Mouse (Mus musculus) Muller cell, postnatal 12 days (primary cell): ENCODE measurements around the gene Tiam1.

Experiments
- DNase-seq: peaks from one replicate; pipeline ENCODE4 v3.0.0-alpha.2; 2015; ENCODE audit errors: inconsistent ontology term

The Tiam1 gene

DNA sequence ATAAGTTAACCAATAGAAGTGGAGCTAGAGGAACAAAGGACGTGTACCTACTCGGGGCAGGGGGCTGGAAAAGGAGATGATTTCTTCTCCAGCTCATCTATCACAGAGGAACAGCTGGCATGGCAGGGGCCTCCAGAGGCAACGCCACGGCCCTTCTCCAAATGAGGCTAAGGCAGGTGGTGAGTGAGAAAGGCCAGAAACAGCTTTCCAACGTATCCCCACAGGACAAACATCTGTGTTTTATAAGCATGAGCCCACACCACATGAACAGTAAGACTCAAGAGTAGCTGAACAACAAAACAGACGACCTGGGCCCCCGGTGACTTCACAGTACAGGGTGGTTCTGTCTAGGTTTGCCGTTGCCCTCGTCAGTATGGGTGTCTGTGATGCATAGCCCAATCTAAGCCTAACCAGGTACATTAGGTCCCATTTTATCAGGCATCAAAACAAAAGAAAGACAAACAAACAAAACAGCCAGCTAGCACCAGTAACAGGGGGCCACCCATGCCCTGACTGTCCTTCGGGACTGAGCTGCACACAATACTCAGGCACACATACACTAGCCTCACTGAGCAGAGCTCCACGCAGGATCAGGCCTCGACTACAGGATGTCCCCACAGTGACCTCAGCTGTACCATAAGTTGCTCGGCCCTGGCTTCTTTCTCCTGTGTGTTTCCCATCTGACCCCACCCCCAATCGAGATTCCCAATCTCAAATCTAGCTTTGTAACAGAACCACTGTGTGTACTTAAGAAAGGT is 260.9 kb downstream of the Tiam1 start:
- no peak for DNase-seq

DNA sequence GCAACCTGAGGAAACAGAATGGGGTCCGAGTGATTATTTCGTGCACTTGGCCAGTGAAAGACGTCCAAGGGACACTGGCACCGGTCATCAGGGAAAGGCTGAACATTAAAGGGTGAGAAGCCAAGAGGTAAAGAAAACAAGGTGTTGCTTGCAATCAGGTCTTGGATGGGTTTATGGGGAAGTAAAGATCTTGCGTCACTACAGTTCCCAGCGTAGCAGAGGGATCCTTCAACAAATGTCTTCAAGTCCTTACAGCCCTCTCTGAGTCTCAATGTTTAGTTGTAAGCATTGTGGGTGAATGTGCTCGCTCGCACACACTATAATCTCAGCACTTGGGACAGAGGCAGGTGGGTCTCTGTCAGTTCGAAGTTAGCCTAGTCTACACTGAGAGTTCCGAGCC is 266.4 kb downstream of the Tiam1 start:
- DNase-seq = no peak

DNA sequence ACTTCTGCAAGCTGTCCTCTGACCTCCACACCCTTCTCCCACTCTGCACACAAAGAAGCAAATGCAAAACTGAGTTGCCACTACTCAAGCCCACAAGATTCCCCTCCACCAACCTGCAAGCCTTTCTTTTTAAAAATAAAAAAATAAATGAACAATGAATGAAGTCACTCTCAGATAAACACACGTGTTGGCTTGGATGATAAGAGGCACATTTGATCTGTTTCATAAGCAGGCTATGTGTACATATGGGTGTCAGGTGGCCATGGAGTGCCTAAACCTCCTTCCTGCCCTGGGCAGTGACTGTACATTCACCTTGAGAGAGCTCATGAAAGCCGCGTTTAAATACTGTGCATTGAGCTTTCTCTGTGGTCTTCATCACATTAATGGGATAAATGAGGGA is 267.5 kb downstream of the Tiam1 start:
- DNase-seq = no peak

GRCm38 (mm10) chr16:89874012-89874704 is 269.4 kb downstream of the Tiam1 start:
- peak; percentile 35 for DNase-seq

DNA sequence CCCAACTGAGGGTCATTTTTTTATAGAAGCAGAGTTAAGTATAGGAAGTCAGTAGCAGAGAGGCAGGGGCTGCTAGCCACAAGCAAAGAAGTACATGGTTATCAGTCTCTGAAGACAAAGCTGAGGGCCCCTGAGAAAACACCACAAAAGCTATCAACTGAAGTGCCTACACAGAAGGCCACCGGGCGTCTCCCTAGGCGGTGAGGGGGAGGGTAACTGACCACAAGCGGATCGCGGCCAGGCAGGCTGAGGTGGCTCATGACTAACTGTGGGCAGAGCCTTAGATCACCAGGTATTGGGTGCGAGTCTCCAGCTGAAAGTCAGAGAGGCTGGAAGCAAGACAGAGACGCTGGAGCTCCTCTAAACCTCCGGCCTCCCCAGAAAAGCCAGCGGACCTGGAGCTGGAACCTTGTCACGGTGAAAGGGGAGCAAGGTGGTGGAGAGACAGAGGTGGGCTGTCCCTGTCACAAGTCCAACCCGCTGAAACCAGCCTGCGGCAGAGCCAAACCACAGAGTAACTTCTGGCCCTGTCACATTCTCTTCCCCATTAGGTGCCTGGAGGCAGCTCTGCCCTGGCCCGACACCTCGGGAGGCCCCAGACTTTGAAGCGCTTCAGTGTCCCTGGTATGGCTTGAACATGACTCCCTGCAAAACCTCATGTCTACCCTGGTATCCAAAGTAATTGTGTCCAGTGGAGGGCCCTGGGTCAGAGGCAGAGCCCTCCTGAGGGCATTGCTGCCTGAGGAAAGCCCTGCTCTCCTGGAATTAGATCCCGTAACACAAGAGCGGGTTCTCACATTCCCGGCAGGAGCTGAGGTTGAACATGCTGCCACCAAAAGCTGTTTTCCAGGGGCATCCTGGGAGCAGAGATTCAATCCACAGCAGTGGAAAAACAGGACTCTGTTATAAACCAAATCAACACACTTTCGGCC is 271.3 kb downstream of the Tiam1 start:
- no peak for DNase-seq

DNA sequence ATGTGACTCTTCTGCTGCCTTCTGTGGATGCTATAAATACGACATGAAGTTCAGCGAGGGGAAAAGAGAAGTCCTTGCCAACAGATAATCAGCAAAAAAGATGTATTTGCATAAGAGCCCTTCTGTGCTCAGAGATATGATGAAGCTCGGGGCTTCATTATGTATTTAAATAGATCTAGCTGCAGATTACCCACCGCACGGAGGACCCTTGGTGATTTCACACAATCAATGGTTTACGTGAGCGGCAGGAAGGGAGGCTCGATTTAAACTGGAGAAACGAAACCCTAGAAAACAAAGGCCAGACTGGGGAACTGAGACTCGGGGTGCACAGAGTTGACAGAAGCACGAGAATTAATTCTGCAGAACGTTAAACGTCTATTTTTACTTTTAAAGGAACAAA is 272.2 kb downstream of the Tiam1 start:
- DNase-seq = no peak

DNA sequence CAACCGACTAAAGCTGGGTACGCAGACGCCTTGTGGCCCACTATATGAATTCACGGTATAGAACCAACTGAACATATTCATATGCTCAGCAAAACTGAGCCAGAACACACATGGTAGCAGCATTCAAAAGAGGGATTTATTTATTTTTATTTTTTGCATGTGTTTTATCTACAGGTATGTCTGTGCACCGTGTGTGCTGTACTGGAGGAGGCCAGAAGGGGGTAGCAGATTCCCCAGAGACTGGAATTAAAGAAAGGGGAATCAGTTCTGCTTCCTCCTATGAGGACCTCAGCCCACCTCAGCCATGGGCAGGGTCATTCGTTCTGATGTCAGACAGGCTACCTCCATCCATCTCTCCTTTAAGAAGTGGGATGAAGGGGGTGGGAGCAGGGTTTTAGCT is 273.5 kb downstream of the Tiam1 start:
- DNase-seq = no peak

DNA sequence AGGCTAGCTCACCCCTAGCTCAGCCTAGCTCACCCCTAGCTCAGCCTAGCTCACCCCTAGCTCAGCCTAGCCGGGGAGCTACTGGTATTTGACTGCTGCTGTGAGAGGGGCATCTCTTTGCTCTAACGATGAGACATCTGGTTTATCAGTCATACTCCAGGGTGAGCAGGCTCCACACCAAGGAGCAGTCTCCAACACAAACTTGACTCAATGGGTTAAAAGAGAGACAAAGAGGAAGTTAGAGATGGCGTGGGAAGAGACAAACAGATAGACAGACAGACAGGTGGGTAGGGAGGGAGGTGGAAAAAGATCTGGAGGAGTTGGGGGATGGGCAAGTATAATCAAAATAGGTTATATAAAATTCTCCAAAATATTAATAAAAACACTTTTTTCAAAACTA is 275.1 kb downstream of the Tiam1 start:
- DNase-seq = no peak

DNA sequence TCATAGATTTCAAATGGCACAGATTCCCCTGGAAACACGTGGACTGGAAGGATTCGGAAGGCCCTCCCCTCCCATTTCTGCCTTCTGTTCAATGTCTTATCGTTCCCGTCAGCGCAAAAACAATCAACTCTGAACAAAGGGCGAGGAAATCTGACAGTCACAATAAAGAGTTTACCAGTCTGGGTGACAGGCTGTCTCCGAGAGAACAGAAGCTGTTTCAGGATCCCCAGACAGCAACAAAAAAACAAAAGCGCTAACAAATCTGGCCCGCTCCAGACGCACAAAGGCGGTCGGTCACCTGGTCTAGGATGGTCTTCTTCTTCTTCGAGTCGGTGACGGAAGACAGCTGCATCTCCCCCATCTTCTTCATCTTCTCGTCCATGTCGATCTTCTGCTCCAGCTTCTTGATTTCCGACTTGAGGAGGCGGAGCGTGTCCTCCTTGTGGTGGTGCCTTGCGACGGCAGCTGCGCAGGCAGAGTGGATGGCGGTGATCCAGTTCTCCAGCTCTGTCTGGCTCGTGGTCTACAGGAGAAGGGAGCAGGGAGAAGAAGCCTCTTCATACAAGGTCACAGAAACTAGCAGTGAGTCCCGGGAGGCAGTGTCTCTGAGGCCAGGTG is 276.2 kb downstream of the Tiam1 start:
- no peak for DNase-seq

DNA sequence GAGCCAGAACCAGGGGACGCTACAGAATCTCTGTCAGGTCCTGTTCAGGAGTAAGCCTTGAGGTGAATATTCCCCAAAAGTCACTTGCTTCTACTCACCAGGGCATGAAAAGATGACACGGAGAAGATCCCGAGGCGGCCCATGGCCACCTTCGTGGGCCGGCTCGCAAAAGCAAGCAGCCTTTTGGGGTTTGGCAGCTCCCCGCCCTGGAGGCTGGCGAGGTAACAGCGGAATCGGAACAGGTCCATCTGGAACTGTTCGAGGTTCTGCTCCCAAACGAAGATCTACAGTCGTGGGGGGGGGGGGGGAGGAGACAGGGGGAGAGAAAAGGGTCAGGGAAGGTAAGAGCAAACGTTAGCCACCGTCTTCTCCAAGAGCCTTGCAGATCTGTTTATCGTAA is 278.4 kb downstream of the Tiam1 start:
- DNase-seq = no peak

DNA sequence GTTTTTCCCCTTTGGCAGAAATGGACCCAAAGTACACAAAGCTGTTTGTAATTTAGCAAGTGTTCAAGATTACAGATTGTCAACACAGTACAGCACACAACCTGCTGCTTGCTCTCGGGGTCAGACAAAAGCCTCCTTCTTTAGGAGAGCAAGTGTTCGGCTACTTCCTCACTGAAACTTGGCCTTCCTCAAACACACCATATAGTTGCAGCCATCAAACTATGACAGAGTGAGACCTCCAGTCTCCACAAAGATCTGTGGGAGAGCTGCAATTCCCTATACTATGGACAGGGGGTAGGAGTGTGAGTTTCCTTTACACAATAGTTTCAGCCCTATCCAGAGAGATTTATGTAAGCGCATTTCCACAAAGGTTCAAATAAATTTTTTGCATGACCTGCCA is 278.9 kb downstream of the Tiam1 start:
- DNase-seq = no peak

DNA sequence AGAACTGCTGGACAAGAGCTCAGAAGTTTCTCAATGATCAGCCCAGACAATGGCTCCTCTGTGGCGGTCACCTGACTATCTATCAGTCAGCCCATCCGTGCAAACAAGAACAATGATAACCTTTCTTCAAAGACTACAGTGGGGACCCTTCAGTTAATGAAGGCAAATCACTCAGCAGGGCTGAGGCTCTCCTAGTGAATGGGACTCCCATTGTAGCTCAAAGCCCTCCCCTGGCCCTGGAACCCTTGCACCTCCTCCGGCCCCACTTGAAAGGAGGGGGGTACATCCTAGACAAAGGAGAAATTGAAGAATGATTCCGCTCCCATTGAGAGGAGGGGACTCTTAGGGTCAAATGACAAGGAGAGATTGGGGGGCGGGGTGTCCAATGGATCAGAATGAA is 280.3 kb downstream of the Tiam1 start:
- DNase-seq = no peak

DNA sequence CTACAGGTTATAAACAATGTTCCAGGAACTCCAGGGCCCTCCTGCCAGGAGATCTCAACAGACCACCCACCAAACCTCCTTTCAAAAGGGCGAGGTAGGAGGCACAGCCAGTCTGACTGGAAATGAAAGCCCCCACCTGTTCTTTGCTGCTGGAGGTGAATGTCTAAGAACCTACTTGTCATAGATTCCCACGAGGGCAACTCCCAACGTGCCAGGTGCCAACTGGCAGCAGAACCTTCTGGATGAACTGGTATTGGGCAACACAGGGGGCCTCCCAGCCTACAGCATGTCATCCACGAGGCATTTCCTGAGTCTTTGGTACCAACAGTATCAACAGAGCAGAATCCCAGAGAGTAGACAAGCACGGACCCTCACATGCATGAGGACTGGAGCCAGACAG is 282.0 kb downstream of the Tiam1 start:
- DNase-seq = no peak

DNA sequence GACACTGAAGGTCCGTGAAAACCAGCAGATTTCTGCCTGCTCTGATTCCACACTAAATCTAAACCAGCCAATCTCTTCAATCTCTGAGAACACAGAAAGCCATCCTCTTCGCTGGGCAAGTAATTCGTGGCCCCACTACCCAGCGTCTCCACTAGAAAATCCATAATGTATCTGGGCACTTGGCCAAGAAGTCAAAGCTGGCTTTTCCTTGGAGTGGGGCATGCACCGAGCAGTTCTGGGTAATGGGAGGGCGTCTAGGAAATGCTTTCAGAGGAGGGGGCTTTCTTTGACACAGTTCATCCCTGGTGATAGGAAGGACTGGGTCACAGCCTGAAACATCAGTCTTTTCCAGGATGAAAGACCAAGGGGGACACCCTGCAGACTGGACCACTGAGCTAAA is 282.9 kb downstream of the Tiam1 start:
- no peak for DNase-seq

DNA sequence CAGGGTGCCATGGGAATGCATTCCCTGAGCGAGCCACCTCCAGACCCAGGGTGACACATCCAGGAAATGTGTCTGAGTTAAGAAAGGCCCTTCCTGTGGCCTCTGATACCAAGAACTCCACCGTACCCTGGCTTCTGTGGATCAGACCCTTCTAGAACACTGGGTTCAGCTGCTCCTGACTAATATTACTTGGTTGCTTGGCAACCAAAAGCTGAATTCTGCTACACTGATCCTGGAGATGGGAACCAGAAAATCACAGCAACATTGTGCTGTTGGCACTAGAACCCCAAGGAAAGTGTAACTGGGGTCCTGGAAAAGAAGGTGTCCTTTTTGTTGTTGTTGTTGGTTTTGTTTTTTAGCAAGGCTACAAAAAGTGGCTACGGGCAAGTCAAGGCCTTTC is 285.9 kb downstream of the Tiam1 start:
- no peak for DNase-seq

DNA sequence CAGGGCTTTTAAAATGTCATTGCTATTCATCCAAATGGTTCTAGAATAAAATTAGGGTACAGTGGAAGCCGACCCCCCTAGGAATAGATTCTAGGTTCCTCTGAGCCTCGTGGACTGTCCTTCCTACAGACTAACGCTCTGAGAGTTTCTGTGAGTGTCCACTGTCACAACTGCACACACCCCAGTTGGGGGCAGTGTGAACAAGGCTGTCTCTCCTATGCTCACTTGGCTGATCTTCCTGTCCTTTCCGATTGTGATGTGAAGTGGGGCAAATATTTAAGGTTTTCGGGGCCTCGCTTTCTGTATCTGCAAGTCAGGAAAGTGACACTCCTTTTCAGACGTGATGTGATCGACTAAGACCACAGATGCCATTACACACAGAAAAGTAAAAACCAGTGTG is 288.8 kb downstream of the Tiam1 start:
- DNase-seq = no peak

- DNase-seq = no peak
Measured at GRCm38 (mm10) chr16:89851333-89851732, 292.2 kb downstream of the Tiam1 start.

DNA sequence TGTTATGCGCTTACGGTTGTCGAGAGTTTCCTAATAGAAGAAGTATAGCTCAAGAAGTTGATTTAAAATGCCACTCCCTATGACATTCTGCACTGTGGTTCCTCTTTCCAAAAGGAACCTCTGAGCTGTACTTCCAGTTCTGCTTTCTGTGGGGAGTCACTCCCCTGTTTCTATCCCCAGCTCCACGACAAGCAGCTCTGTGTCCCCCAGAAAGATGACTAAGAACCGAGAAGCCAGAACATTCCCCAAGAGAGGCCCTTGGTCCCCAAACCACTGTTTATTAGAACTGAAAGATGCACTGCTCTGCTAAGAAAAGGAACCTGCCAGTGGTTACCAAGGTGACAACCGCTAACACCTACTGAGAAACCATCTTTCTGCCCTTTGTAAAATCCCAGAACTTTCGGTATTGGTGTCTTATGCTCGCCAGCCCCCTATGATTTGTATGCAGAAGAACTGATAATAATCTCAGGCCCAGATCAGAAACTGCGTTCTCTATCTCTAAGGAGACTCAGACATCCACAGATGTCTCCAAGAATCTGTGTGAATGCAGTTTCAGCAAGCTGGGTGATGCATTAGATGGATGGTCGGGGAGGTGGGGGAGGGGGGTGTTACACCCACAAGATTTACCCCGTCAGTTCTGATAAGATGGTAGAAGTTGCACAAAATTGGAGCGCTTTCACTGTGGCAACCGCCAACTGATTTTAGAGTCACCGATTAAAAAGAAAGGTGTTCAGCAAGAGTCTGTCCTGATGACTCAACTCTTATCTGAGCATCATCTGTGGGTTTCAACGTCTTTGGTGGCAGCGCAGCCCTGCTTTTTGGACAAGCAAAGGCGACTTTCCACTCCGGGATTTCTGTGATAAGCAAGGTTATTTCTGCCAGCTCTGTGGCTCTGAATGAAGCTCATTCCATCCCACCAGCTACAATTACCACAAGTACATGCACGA is 294.6 kb downstream of the Tiam1 start:
- DNase-seq = no peak

DNA sequence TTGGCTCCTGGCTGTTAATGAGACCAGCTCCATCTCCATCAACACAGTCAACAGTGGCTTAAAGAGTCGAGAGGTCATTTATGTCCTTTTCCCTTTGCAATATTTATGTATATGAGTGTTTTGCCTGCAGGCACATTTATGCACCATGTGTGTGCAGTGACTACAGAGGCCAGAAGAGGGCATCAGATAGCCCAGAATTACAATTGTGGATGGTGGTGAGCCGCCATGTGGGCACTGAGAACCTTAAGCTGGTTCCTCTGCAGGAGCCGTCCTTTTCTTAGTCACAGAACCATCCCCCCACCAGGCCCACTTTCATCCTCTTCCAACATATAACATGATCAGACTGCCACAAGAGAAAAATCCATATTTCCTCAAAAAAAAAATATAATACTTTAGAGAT is 295.4 kb downstream of the Tiam1 start:
- DNase-seq = no peak

GRCm38 (mm10) chr16:89845461-89845860 is 298.1 kb downstream of the Tiam1 start:
- no peak for DNase-seq

DNA sequence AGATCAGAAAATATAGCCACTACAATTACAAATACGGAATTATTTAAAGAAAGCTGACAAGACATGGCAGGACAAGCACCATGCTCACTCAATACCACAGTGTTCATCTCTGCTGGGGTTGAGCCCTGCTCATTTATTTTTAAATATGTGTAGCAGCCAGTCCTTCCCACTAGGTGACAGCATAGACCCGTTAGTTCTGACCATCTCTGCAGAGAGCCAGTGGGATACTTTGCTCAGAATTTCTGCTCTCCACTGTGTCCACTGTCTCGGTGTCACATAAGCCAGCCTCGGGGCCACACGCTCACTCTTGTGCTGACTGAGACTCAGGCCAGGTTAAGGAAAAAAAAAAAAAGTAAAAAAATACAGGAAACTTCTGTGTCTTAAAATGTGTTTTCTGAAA is 299.0 kb downstream of the Tiam1 start:
- DNase-seq = peak; percentile 47
